8 mouse cellular contexts compared by ENCODE assay signal in the genomic region with DNA sequence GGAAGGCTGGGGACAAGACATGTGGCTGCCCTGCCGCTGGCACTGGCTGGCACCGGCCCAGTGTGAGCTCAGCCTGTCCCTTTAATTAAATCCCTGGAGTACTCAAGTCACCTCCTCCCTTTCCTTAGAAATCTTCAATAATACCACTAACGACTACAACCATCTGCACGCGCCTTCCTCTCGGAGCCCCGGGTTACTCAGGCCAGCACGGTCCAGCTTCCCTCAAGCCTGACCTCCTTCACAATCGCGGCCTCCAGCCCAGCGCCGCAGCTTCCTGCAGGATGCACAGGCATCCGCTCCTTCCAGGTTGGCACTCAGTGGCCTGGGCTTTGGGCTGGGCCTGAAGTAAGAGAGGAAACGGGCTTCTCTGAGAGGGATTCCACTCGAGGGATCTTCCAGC. TPM values are rescaled to one million over a fixed set of nuclear protein-coding genes. Genes with fewer than 3 reads are reported as not detected.
DNase-seq lines count a peak whose midpoint lies in the region; ATAC-seq and TF ChIP-seq lines count a peak whose summit lies in the region.

No protein-coding gene starts in this region.

- TF ChIP-seq CTCF in lung, adult 2 months (IDR thresholded peaks at IDR 0.05; ENCODE audit: insufficient read depth, low read length): no peak

- DNase-seq in adrenal gland, adult 2 months: peak; percentile 74
- no peak for DNase-seq in adrenal gland, adult 18-20 months (ENCODE audit: low spot score in 2 of 2)
- peak; percentile 21 for DNase-seq in gastrocnemius, postnatal 10 days
- DNase-seq in kidney, adult 18-20 months: peak; percentile 67
- peak; percentile 43 for DNase-seq in lung, adult 2 months
- no peak for DNase-seq in thymus, postnatal 14 days
- DNase-seq in layer of hippocampus, postnatal 10 days (ENCODE audit: low spot score in 2 of 2): no peak

- TF ChIP-seq POLR2A in lung, adult 2 months (IDR thresholded peaks at IDR 0.05; ENCODE audit: borderline replicate concordance, extremely low read depth, low read depth, low read length): no peak

- H3K4me3 ChIP-seq in lung, adult 2 months (replicated peaks; ENCODE audit: extremely low read depth, low read depth, low read length): no peak overlapping the region

- peaks cover 7% of the 10 kb centered on the region for H3K4me1 ChIP-seq in lung, adult 2 months (ENCODE audit: control insufficient read depth, insufficient read depth, low read length)

- no peak for ATAC-seq in activated CD4-positive, CD25-positive, alpha-beta regulatory T cell, adult 4 months

- 31% methylated on average over 15 of the region's 15 CpGs for WGBS in lung, adult 2 months

RNA-seq across cellular contexts. Expression of a gene that starts 22.3 kb away (rescaled TPM):
- total RNA-seq in adrenal gland, adult 2 months (2021): 100 to 1,000 TPM; 314 to 605 TPM
- polyA plus RNA-seq in adrenal gland, adult 2 months (2012; rRNA removed): 408 and 447 TPM in 2 replicates
- total RNA-seq in adrenal gland, adult 18-20 months (2021): 100 to 1,000 TPM; 404 to 543 TPM
- 10 to 100 TPM; 11.4 to 12.8 TPM for total RNA-seq in gastrocnemius, postnatal 10 days (2021)
- 130 and 131 TPM in 2 replicates for polyA plus RNA-seq in lung, adult 2 months (2012; rRNA removed)
- 100 to 1,000 TPM; 302 to 334 TPM for polyA plus RNA-seq in activated CD4-positive, CD25-positive, alpha-beta regulatory T cell, adult 4 months (2017; shearing (Covaris generic))
- total RNA-seq in layer of hippocampus, postnatal 10 days (2021): 100 to 1,000 TPM; 104 to 111 TPM

Comparison
In these comparisons a context has a peak if more than half of its experiments do, and no peak if none do; other contexts are left out.
1. DNase-seq: peak in adrenal gland, adult 2 months (single experiment), gastrocnemius, postnatal 10 days (single experiment), kidney, adult 18-20 months (single experiment) and lung, adult 2 months (single experiment); none in adrenal gland, adult 18-20 months (0 of 2), thymus, postnatal 14 days (single experiment) and layer of hippocampus, postnatal 10 days (0 of 2).
2. RNA of a gene that starts 22.3 kb away (total RNA-seq): 314 to 605 TPM in adrenal gland, adult 2 months, 404 to 543 TPM in adrenal gland, adult 18-20 months and 104 to 111 TPM in layer of hippocampus, postnatal 10 days; 11.4 to 12.8 TPM in gastrocnemius, postnatal 10 days; every median in the first group is over 4 times any median in the second.